ENCODE assay signal across 8 mouse cellular contexts in genomic region chr8:111742261-111743037, GRCm38 (mm10). TPM values are rescaled to one million over a fixed set of nuclear protein-coding genes. Genes with fewer than 3 reads are reported as not detected.
DNase-seq lines count a peak whose midpoint lies in the region; ATAC-seq lines count a peak whose summit lies in the region.

No protein-coding gene starts in this region.

- ATAC-seq in neural tube, embryonic 11.5 days (ENCODE audit: insufficient read depth, low FRiP score, low TSS enrichment) = no peak
- ATAC-seq in hindbrain, embryonic 11.5 days (ENCODE audit: low FRiP score) = no peak
- no peak for ATAC-seq in neural tube, embryonic 14.5 days (ENCODE audit: low read depth)
- no peak for ATAC-seq in CD4-positive, CD25-positive, alpha-beta regulatory T cell, adult 4 months

- H3K9me3 ChIP-seq in neural tube, embryonic 11.5 days (ENCODE audit: control insufficient read depth, low read length) = no peaks in the 10 kb centered on the region
- H3K9me3 ChIP-seq in hindbrain, embryonic 11.5 days (ENCODE audit: control insufficient read depth, low read length) = no peaks in the 10 kb centered on the region
- H3K9me3 ChIP-seq in limb, embryonic 10.5 days (replicated peaks) = no peaks in the 10 kb centered on the region
- H3K9me3 ChIP-seq in neural tube, embryonic 14.5 days (ENCODE audit: control insufficient read depth, low read length) = no peaks in the 10 kb centered on the region

- no peak overlapping the region for H3K27ac ChIP-seq in neural tube, embryonic 11.5 days (ENCODE audit: low read depth, low read length)
- H3K27ac ChIP-seq in hindbrain, embryonic 11.5 days (ENCODE audit: low read depth, low read length) = peak overlapping the region; percentile 74; the same call in 1 of the 2 replicates
- H3K27ac ChIP-seq in limb, embryonic 10.5 days = peak overlapping the region; percentile 96
- peak overlapping the region; percentile 83 for H3K27ac ChIP-seq in neural tube, embryonic 14.5 days (ENCODE audit: low read depth, low read length)

- H3K4me3 ChIP-seq in neural tube, embryonic 11.5 days (ENCODE audit: low read depth, low read length) = peak overlapping the region; percentile 92
- H3K4me3 ChIP-seq in hindbrain, embryonic 11.5 days (ENCODE audit: low read depth, low read length) = peak overlapping the region; percentile 96
- peak overlapping the region; percentile 90 for H3K4me3 ChIP-seq in limb, embryonic 10.5 days
- H3K4me3 ChIP-seq in neural tube, embryonic 14.5 days (ENCODE audit: low read depth, low read length) = peak overlapping the region; percentile 92

- H3K9ac ChIP-seq in neural tube, embryonic 11.5 days (ENCODE audit: low read length) = peak overlapping the region; percentile 93
- peak overlapping the region; percentile 96 for H3K9ac ChIP-seq in hindbrain, embryonic 11.5 days (ENCODE audit: low read depth, low read length)
- peak overlapping the region; percentile 95 for H3K9ac ChIP-seq in neural tube, embryonic 14.5 days (replicated peaks; ENCODE audit: low read depth, low read length)

- H3K36me3 ChIP-seq in neural tube, embryonic 11.5 days (ENCODE audit: control insufficient read depth, insufficient read depth, low read length) = no peaks in the 10 kb centered on the region
- H3K36me3 ChIP-seq in hindbrain, embryonic 11.5 days (ENCODE audit: control insufficient read depth, insufficient read depth, low read length) = no peaks in the 10 kb centered on the region
- H3K36me3 ChIP-seq in limb, embryonic 10.5 days = peaks cover 16% of the 10 kb centered on the region
- no peaks in the 10 kb centered on the region for H3K36me3 ChIP-seq in neural tube, embryonic 14.5 days (ENCODE audit: control insufficient read depth, insufficient read depth, low read length)

- DNase-seq in neural tube, embryonic 11.5 days (ENCODE audit: low spot score) = no peak
- DNase-seq in neural tube, embryonic 10.5 days (ENCODE audit: extremely low spot score, low spot score) = no peak
- DNase-seq in cerebellum, postnatal 10 days = peak; percentile 75 to 76
- no peak for DNase-seq in hindbrain, embryonic 11.5 days (ENCODE audit: low spot score)
- no peak for DNase-seq in limb, embryonic 10.5 days (ENCODE audit: low spot score)
- DNase-seq in urinary bladder, postnatal 36 days (ENCODE audit: low spot score in 2 of 2) = no peak

- H3K4me2 ChIP-seq in neural tube, embryonic 11.5 days (ENCODE audit: low read depth) = peak overlapping the region; percentile 69
- H3K4me2 ChIP-seq in hindbrain, embryonic 11.5 days (replicated peaks; ENCODE audit: low read depth, low read length) = peak overlapping the region; percentile 61
- H3K4me2 ChIP-seq in neural tube, embryonic 14.5 days (ENCODE audit: low read depth, low read length) = peak overlapping the region; percentile 89

- 38% methylated on average over 11 of the region's 11 CpGs for WGBS in neural tube, embryonic 11.5 days
- WGBS in hindbrain, embryonic 11.5 days = 35% methylated on average over 11 of the region's 11 CpGs
- WGBS in limb, embryonic 10.5 days = 41% methylated on average over 11 of the region's 11 CpGs
- WGBS in neural tube, embryonic 14.5 days = 21% methylated on average over 11 of the region's 11 CpGs

- no peaks in the 10 kb centered on the region for H3K27me3 ChIP-seq in neural tube, embryonic 11.5 days (ENCODE audit: control insufficient read depth, insufficient read depth, low read length)
- H3K27me3 ChIP-seq in hindbrain, embryonic 11.5 days (ENCODE audit: control insufficient read depth, insufficient read depth, low read length) = no peaks in the 10 kb centered on the region
- peaks cover 7% of the 10 kb centered on the region; the same call in 1 of the 2 replicates for H3K27me3 ChIP-seq in limb, embryonic 10.5 days (ENCODE audit: low read depth, poor library complexity, severe bottlenecking)
- no peaks in the 10 kb centered on the region for H3K27me3 ChIP-seq in neural tube, embryonic 14.5 days (ENCODE audit: control insufficient read depth, insufficient read depth, low read length)

- peaks cover 52% of the 10 kb centered on the region for H3K4me1 ChIP-seq in neural tube, embryonic 11.5 days (ENCODE audit: control insufficient read depth, insufficient read depth, low read length)
- H3K4me1 ChIP-seq in hindbrain, embryonic 11.5 days (replicated peaks; ENCODE audit: control insufficient read depth, insufficient read depth, low read length) = peaks cover 34% of the 10 kb centered on the region
- peaks cover 78% of the 10 kb centered on the region for H3K4me1 ChIP-seq in limb, embryonic 10.5 days
- peaks cover 65% of the 10 kb centered on the region for H3K4me1 ChIP-seq in neural tube, embryonic 14.5 days (ENCODE audit: control insufficient read depth, insufficient read depth, low read length)

RNA-seq across cellular contexts. Expression of gene Bcar1, which starts 1.2 kb away (rescaled TPM):
- polyA plus RNA-seq in neural tube, embryonic 11.5 days (2014; fragmentation: Nextera tagmentation; extraction: Ambion mirVana) = 60.3 and 62.5 TPM in 2 replicates
- polyA plus RNA-seq in hindbrain, embryonic 11.5 days (2014; fragmentation: Nextera tagmentation; extraction: Ambion mirVana) = 43.3 and 47.3 TPM in 2 replicates
- polyA plus RNA-seq in limb, embryonic 10.5 days (2016; fragmentation: Nextera tagmentation; extraction: Ambion mirVana) = 50.2 and 50.4 TPM in 2 replicates
- 47.6 and 56.4 TPM in 2 replicates for polyA plus RNA-seq in neural tube, embryonic 14.5 days (2014; fragmentation: Nextera tagmentation; extraction: Ambion mirVana)
- polyA plus RNA-seq in CD4-positive, CD25-positive, alpha-beta regulatory T cell, adult 4 months (2017; shearing (Covaris generic)) = under 1 TPM; 0.27 to 0.42 TPM

RNA-seq across cellular contexts. Expression of gene Ctrb1, which starts 51.6 kb away (rescaled TPM):
- polyA plus RNA-seq in neural tube, embryonic 11.5 days (2014; fragmentation: Nextera tagmentation; extraction: Ambion mirVana) = not detected in 2 replicates
- not detected in 2 replicates for polyA plus RNA-seq in hindbrain, embryonic 11.5 days (2014; fragmentation: Nextera tagmentation; extraction: Ambion mirVana)
- not detected in 2 replicates for polyA plus RNA-seq in limb, embryonic 10.5 days (2016; fragmentation: Nextera tagmentation; extraction: Ambion mirVana)
- not detected in 2 replicates for polyA plus RNA-seq in neural tube, embryonic 14.5 days (2014; fragmentation: Nextera tagmentation; extraction: Ambion mirVana)
- not detected for polyA plus RNA-seq in CD4-positive, CD25-positive, alpha-beta regulatory T cell, adult 4 months (2017; shearing (Covaris generic))

Comparison
In these comparisons a context has a peak if more than half of its experiments do, and no peak if none do; other contexts are left out.
1. DNase-seq: peak in cerebellum, postnatal 10 days (2 of 2); none in neural tube, embryonic 11.5 days (single experiment), neural tube, embryonic 10.5 days (single experiment), hindbrain, embryonic 11.5 days (single experiment), limb, embryonic 10.5 days (single experiment) and urinary bladder, postnatal 36 days (0 of 2).
2. RNA of gene Bcar1, which starts 1.2 kb away (polyA plus RNA-seq): 60.3 to 62.5 TPM in neural tube, embryonic 11.5 days, 50.2 to 50.4 TPM in limb, embryonic 10.5 days, 47.6 to 56.4 TPM in neural tube, embryonic 14.5 days and 43.3 to 47.3 TPM in hindbrain, embryonic 11.5 days; 0.27 to 0.42 TPM in CD4-positive, CD25-positive, alpha-beta regulatory T cell, adult 4 months; every median in the first group is over 10 times any median in the second.
3. Peak in every context shown above with its lines, with median percentiles within 50 percentile points of each other: H3K4me2 ChIP-seq, H3K4me3 ChIP-seq and H3K9ac ChIP-seq.